Mouse (Mus musculus): ENCODE results near the gene Erg. TPM values are rescaled to one million over a fixed set of nuclear protein-coding genes. Genes with fewer than 3 reads are reported as not detected.

Erg gene
- polyA plus RNA-seq, 1 experiment from 2014 or later = 2.1 TPM

DNA sequence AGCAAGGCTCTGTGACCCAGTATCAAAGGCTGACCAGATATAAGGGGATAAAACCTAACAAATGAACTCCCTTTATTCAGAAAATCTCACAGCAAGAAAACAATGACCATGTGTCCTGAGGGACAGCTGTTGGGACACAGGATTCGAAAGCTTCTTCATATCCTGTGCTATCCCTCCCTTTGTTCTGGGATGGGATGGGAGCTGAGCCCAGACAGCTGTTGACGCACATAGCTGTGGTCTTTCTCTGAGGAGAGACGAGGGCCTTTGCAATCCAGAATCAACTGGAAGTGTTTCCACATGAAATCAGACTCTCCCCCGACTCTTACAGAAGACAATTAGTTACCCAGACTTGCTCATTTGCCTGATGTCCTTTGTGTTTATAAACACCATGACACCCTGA, 29.6 kb downstream of the Erg start:
- Histone ChIP-seq H3K27ac (ENCODE audit: low read depth, low read length) (no peak overlapping the region), H3K4me2 (ENCODE audit: low read depth) (no peak overlapping the region), H3K4me1 (ENCODE audit: control insufficient read depth, insufficient read depth, low read length) (no peaks in the 10 kb centered on the region), H3K4me3 (ENCODE audit: low read depth, low read length) (no peak overlapping the region), H3K9me3 (ENCODE audit: control insufficient read depth, low read length) (no peaks in the 10 kb centered on the region), H3K27me3 (ENCODE audit: control insufficient read depth, insufficient read depth, low read length) (no peaks in the 10 kb centered on the region), H3K9ac (ENCODE audit: low read length) (no peak overlapping the region), H3K36me3 (ENCODE audit: control insufficient read depth, insufficient read depth, low read length) (no peaks in the 10 kb centered on the region)
- 74% methylated on average over 4 of the region's 4 CpGs for whole genome bisulfite sequencing
- no peak for DNase-seq (ENCODE audit: low spot score)
- ATAC-seq (ENCODE audit: insufficient read depth, low FRiP score, low TSS enrichment) = no peak

DNA sequence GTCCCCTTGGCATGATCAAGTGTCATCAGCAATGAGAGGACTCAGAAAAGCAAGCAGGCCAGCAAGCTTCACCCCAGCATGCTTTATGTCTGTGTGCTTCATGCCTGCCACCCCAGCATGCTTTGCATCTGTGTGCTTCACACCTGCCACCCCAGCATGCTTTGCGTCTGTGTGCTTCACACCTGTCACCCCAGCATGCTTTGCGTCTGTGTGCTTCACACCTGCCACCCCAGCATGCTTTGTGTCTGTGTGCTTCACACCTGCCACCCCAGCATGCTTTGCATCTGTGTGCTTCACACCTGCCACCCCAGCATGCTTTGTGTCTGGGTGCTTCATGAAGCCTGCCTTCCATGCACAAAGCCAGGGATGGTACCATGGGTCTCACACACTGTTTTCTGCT, 33.3 kb downstream of the Erg start:
- no peaks in the 10 kb centered on the region for H3K27me3 ChIP-seq (ENCODE audit: control insufficient read depth, insufficient read depth, low read length)
- DNase-seq (ENCODE audit: low spot score) (no peak), ATAC-seq (ENCODE audit: insufficient read depth, low FRiP score, low TSS enrichment) (no peak)
- H3K9ac ChIP-seq (ENCODE audit: low read length) = no peak overlapping the region
- H3K4me3 ChIP-seq (ENCODE audit: low read depth, low read length) = no peak overlapping the region
- no peaks in the 10 kb centered on the region for H3K4me1 ChIP-seq (ENCODE audit: control insufficient read depth, insufficient read depth, low read length)
- no peak overlapping the region for H3K27ac ChIP-seq (ENCODE audit: low read depth, low read length)
- no peaks in the 10 kb centered on the region for H3K9me3 ChIP-seq (ENCODE audit: control insufficient read depth, low read length)
- H3K36me3 ChIP-seq (ENCODE audit: control insufficient read depth, insufficient read depth, low read length) = no peaks in the 10 kb centered on the region
- H3K4me2 ChIP-seq (ENCODE audit: low read depth) = no peak overlapping the region
- 95% methylated on average over 2 of the region's 2 CpGs for WGBS

DNA sequence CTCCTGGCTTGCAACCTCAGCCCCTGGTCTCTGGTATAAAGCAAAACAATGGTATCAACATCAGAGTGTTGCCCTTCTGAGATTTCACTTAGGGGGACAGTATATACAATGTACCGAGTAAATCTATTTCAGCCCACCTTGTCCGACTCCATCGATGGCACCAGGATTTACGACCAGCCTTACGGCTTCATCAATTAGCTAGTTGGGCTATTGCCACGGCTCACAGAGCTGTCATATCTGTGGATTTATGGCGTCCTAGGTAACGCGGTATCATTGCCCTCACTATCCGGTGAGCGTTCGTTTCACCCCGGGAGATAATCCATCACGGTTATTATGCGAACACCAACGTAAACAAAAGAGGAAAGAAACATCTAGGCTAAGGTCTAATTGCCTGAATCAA, 33.9 kb downstream of the Erg start:
- Histone ChIP-seq H3K36me3 (ENCODE audit: control insufficient read depth, insufficient read depth, low read length) (no peaks in the 10 kb centered on the region), H3K4me3 (ENCODE audit: low read depth, low read length) (no peak overlapping the region), H3K4me1 (ENCODE audit: control insufficient read depth, insufficient read depth, low read length) (no peaks in the 10 kb centered on the region), H3K4me2 (ENCODE audit: low read depth) (no peak overlapping the region), H3K9ac (ENCODE audit: low read length) (no peak overlapping the region), H3K27me3 (ENCODE audit: control insufficient read depth, insufficient read depth, low read length) (no peaks in the 10 kb centered on the region), H3K27ac (ENCODE audit: low read depth, low read length) (no peak overlapping the region), H3K9me3 (ENCODE audit: control insufficient read depth, low read length) (no peaks in the 10 kb centered on the region)
- ATAC-seq (ENCODE audit: insufficient read depth, low FRiP score, low TSS enrichment) (no peak), DNase-seq (ENCODE audit: low spot score) (no peak)
- 68% methylated on average over 16 of the region's 16 CpGs for WGBS

DNA sequence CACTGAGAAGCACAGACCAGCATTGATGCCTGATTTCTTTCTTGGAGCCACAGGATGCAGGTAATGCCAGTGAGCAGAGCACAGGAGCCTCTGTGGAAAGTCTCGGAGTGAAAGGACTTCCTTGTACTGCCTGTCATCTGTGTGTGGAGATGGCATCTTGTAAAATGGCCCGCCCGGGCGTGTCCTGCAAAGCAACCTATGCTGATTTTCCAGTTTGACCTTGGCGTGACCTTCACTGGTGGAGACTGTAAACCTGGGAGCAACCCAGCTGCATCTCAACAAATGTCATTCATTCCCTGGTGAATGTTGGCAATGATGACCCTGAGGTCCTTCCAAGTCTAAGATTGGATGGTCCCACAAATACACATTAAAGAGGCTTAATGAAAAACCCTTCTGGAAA, 35.9 kb downstream of the Erg start:
- DNase-seq (ENCODE audit: low spot score) (no peak), ATAC-seq (ENCODE audit: insufficient read depth, low FRiP score, low TSS enrichment) (no peak)
- Histone ChIP-seq H3K4me1 (ENCODE audit: control insufficient read depth, insufficient read depth, low read length) (no peaks in the 10 kb centered on the region), H3K27ac (ENCODE audit: low read depth, low read length) (no peak overlapping the region), H3K9ac (ENCODE audit: low read length) (no peak overlapping the region), H3K4me2 (ENCODE audit: low read depth) (no peak overlapping the region), H3K4me3 (ENCODE audit: low read depth, low read length) (no peak overlapping the region), H3K27me3 (ENCODE audit: control insufficient read depth, insufficient read depth, low read length) (no peaks in the 10 kb centered on the region), H3K9me3 (ENCODE audit: control insufficient read depth, low read length) (no peaks in the 10 kb centered on the region), H3K36me3 (ENCODE audit: control insufficient read depth, insufficient read depth, low read length) (no peaks in the 10 kb centered on the region)
- WGBS = 90% methylated on average over 5 of the region's 5 CpGs

GRCm38 (mm10) chr16:95544753-95545152, 41.6 kb downstream of the Erg start:
- WGBS = 89% methylated on average over 5 of the region's 5 CpGs
- no peak for ATAC-seq (ENCODE audit: insufficient read depth, low FRiP score, low TSS enrichment)
- H3K4me3 ChIP-seq (ENCODE audit: low read depth, low read length) = no peak overlapping the region

DNA sequence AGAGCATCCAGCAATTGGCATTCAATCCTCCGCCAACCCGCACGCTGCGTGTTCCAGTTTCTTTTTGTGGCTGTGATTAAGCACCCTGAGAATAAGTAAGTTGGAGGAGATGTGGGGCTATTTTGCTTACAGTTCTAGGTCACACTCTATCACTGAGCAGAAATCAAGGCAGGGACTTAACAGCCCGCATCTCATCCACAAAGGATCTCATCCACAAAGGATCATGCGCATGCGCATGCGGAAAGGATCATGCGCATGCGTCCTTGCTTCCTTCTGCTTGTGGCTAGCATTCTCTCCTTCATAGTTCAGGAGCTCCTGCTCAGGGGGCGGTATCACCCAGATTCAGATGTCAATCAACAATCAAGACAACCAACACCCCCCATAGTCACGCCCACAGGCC, 42.9 kb downstream of the Erg start:
- no peak overlapping the region for H3K4me3 ChIP-seq (ENCODE audit: low read depth, low read length)
- no peak overlapping the region for H3K9ac ChIP-seq (ENCODE audit: low read length)
- no peak overlapping the region for H3K4me2 ChIP-seq (ENCODE audit: low read depth)
- no peak overlapping the region for H3K27ac ChIP-seq (ENCODE audit: low read depth, low read length)
- H3K9me3 ChIP-seq (ENCODE audit: control insufficient read depth, low read length) = no peaks in the 10 kb centered on the region
- H3K27me3 ChIP-seq (ENCODE audit: control insufficient read depth, insufficient read depth, low read length) = no peaks in the 10 kb centered on the region
- no peaks in the 10 kb centered on the region for H3K4me1 ChIP-seq (ENCODE audit: control insufficient read depth, insufficient read depth, low read length)
- WGBS = 92% methylated on average over 12 of the region's 12 CpGs
- ATAC-seq (ENCODE audit: insufficient read depth, low FRiP score, low TSS enrichment) (no peak), DNase-seq (ENCODE audit: low spot score) (no peak)
- no peaks in the 10 kb centered on the region for H3K36me3 ChIP-seq (ENCODE audit: control insufficient read depth, insufficient read depth, low read length)

More at GRCm38 (mm10) chr16:95544753-95545152, 41.6 kb downstream of the Erg start:
- Histone ChIP-seq H3K9ac (ENCODE audit: low read length) (no peak overlapping the region), H3K27me3 (ENCODE audit: control insufficient read depth, insufficient read depth, low read length) (no peaks in the 10 kb centered on the region), H3K9me3 (ENCODE audit: control insufficient read depth, low read length) (no peaks in the 10 kb centered on the region), H3K4me1 (ENCODE audit: control insufficient read depth, insufficient read depth, low read length) (no peaks in the 10 kb centered on the region), H3K27ac (ENCODE audit: low read depth, low read length) (no peak overlapping the region), H3K36me3 (ENCODE audit: control insufficient read depth, insufficient read depth, low read length) (no peaks in the 10 kb centered on the region), H3K4me2 (ENCODE audit: low read depth) (no peak overlapping the region)
- DNase-seq (ENCODE audit: low spot score) = no peak

DNA sequence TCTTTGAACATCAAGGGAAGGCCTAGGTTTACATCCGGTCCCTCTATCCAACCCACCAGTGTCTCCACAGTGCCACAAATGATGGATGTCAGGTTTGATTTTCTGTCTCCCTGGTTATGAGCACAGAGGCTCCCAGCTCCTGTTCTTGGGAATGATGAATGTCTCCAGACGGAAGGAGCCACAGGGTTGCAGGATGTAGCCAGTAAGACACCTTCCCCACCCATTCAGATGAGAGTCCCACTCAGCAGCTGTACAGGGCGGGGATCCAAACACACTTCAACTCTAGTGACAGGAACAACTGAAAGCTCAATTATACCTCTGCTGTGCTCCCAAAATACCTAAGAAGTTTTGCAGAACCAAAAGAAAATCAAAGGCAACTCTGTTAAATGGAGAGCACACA, 51.2 kb downstream of the Erg start:
- no peak for DNase-seq (ENCODE audit: low spot score)
- H3K27ac ChIP-seq (ENCODE audit: low read depth, low read length) = no peak overlapping the region
- H3K36me3 ChIP-seq (ENCODE audit: control insufficient read depth, insufficient read depth, low read length) = no peaks in the 10 kb centered on the region
- H3K9ac ChIP-seq (ENCODE audit: low read length) = no peak overlapping the region
- ATAC-seq (ENCODE audit: insufficient read depth, low FRiP score, low TSS enrichment) = no peak
- H3K4me1 ChIP-seq (ENCODE audit: control insufficient read depth, insufficient read depth, low read length) = no peaks in the 10 kb centered on the region
- WGBS = 66% methylated on average over 3 of the region's 3 CpGs
- H3K27me3 ChIP-seq (ENCODE audit: control insufficient read depth, insufficient read depth, low read length) = no peaks in the 10 kb centered on the region
- no peak overlapping the region for H3K4me3 ChIP-seq (ENCODE audit: low read depth, low read length)
- H3K9me3 ChIP-seq (ENCODE audit: control insufficient read depth, low read length) = no peaks in the 10 kb centered on the region
- H3K4me2 ChIP-seq (ENCODE audit: low read depth) = no peak overlapping the region

GRCm38 (mm10) chr16:95532387-95533077, 53.9 kb downstream of the Erg start:
- Histone ChIP-seq H3K4me1 (ENCODE audit: control insufficient read depth, insufficient read depth, low read length) (no peaks in the 10 kb centered on the region), H3K27me3 (ENCODE audit: control insufficient read depth, insufficient read depth, low read length) (no peaks in the 10 kb centered on the region), H3K4me3 (ENCODE audit: low read depth, low read length) (no peak overlapping the region), H3K9me3 (ENCODE audit: control insufficient read depth, low read length) (no peaks in the 10 kb centered on the region), H3K4me2 (ENCODE audit: low read depth) (no peak overlapping the region), H3K27ac (ENCODE audit: low read depth, low read length) (no peak overlapping the region), H3K36me3 (ENCODE audit: control insufficient read depth, insufficient read depth, low read length) (no peaks in the 10 kb centered on the region), H3K9ac (ENCODE audit: low read length) (no peak overlapping the region)
- 79% methylated on average over 13 of the region's 13 CpGs for WGBS
- ATAC-seq (ENCODE audit: insufficient read depth, low FRiP score, low TSS enrichment) (no peak), DNase-seq (ENCODE audit: low spot score) (no peak)

DNA sequence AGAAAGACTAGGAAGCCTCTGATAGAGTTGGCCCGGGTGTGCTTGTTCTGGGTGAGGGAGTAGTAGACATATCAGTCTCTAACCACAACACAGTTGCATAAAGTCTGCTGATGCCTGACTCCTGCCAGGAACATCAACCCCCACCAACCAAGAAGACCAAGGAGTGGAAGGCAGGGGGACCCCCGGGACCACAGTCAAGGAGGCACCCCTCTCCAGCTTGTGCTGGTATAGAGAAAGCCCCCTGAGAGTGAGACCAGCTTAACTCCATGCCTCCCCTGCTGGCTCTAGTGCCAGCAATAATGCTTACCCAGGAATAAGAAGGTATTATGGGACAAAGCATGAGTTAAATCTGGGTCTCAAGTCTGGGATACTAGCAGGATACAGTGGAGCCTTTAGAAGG, 58.8 kb downstream of the Erg start:
- no peaks in the 10 kb centered on the region for H3K9me3 ChIP-seq (ENCODE audit: control insufficient read depth, low read length)
- DNase-seq (ENCODE audit: low spot score) (no peak), ATAC-seq (ENCODE audit: insufficient read depth, low FRiP score, low TSS enrichment) (no peak)
- no peak overlapping the region for H3K4me2 ChIP-seq (ENCODE audit: low read depth)
- no peaks in the 10 kb centered on the region for H3K36me3 ChIP-seq (ENCODE audit: control insufficient read depth, insufficient read depth, low read length)
- no peak overlapping the region for H3K27ac ChIP-seq (ENCODE audit: low read depth, low read length)
- WGBS = 83% methylated on average over 2 of the region's 2 CpGs
- no peaks in the 10 kb centered on the region for H3K27me3 ChIP-seq (ENCODE audit: control insufficient read depth, insufficient read depth, low read length)
- H3K4me1 ChIP-seq (ENCODE audit: control insufficient read depth, insufficient read depth, low read length) = no peaks in the 10 kb centered on the region
- no peak overlapping the region for H3K9ac ChIP-seq (ENCODE audit: low read length)
- no peak overlapping the region for H3K4me3 ChIP-seq (ENCODE audit: low read depth, low read length)

Measured in neural tube, embryonic 11.5 days (tissue).